ENCODE assay signal across 8 mouse cellular contexts in the genomic region with DNA sequence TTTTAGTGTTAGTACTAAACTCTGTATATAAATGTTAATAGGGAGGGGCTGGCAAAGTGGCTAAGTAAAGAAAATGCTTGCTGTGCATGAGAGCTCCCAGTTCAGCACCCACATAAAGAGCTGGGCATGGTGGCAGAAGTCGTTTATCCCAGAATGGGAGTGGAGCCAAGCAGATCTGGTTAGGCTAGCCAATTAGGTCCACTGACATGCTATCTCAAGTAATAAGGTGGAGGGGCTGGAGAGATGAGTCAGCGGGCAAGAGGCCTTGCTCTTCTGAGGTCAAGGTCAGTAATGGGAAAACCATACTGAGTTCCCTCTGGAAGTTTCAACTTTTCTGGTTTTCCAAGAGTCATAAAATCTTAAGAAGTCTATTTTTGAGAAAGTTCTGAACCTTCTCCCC. TPM values are rescaled to one million over a fixed set of nuclear protein-coding genes. Genes with fewer than 3 reads are reported as not detected.
DNase-seq lines count a peak whose midpoint lies in the region; TF ChIP-seq lines count a peak whose summit lies in the region.

No protein-coding gene starts in this region.

- H3K4me1 ChIP-seq in kidney, adult 2 months (ENCODE audit: control insufficient read depth, insufficient read depth, low read length): peaks cover 8% of the 10 kb centered on the region

- no peak for TF ChIP-seq CTCF in kidney, adult 2 months (conservative IDR thresholded peaks at IDR 0.05; ENCODE audit: insufficient read depth, insufficient read length, low read depth, low read length)

- peak overlapping the region; percentile 74 for H3K4me3 ChIP-seq in kidney, adult 2 months (ENCODE audit: insufficient read depth, low read depth, low read length)
- peak overlapping the region; percentile 86 for H3K4me3 ChIP-seq in macrophage (ENCODE audit: inconsistent target)

- no peak for TF ChIP-seq POLR2A in kidney, adult 2 months (IDR thresholded peaks at IDR 0.05; ENCODE audit: low read depth, low read length)

- no peaks in the 10 kb centered on the region for H3K27me3 ChIP-seq in kidney, adult 2 months (replicated peaks; ENCODE audit: control insufficient read depth, insufficient read depth, low read length)

- peaks cover 2% of the 10 kb centered on the region; the same call in 1 of the 2 replicates for H3K36me3 ChIP-seq in kidney, adult 2 months (ENCODE audit: control insufficient read depth, insufficient read depth, low read length)
- peaks cover 49% of the 10 kb centered on the region for H3K36me3 ChIP-seq in macrophage (ENCODE audit: inconsistent target)

- WGBS in kidney, adult 2 months: 49% methylated on average over 2 of the region's 2 CpGs
- 64% methylated on average over 2 of the region's 2 CpGs for WGBS in macrophage (ENCODE audit: missing documents)

- no peak overlapping the region for H3K27ac ChIP-seq in kidney, adult 2 months (ENCODE audit: insufficient read depth, low read depth, low read length)
- peak overlapping the region; percentile 69 for H3K27ac ChIP-seq in macrophage

- H3K79me2 ChIP-seq in macrophage (ENCODE audit: inconsistent target): peaks cover 96% of the 10 kb centered on the region

- intact Hi-C loops in heart, postnatal 10 days (cut with DNase I): no loop called here

- DNase-seq in kidney, adult 2 months: no peak
- no peak for DNase-seq in kidney, adult 11 months
- peak; percentile 52 for DNase-seq in adipocyte (ENCODE audit: low spot score)
- peak; percentile 29 to 48 for DNase-seq in heart, postnatal 10 days
- no peak for DNase-seq in right cerebral cortex, postnatal 36 days (ENCODE audit: low spot score in 2 of 2)
- DNase-seq in spleen, postnatal 4 days (ENCODE audit: low spot score in 2 of 2): no peak
- no peak for DNase-seq in thymus, postnatal 25 days

RNA-seq across cellular contexts. Expression of a gene that starts 1.0 kb away (rescaled TPM):
- polyA plus RNA-seq in kidney, adult 2 months (2012; rRNA removed): 63.3 and 83.9 TPM in 2 replicates
- 10 to 100 TPM; 87.8 to 94.6 TPM for total RNA-seq in heart, postnatal 10 days (2021)
- 10 to 100 TPM in 20 of 26 experiments, 1 to 10 TPM in 6; 2.9 to 61.7 (median 24.6) TPM for total RNA-seq in macrophage (2018; cell fraction: chromatin; rRNA removed)
- 100 to 1,000 TPM in 14 of 26 experiments, 10 to 100 TPM in 12; 76.3 to 241 (median 141) TPM for total RNA-seq in macrophage (2018; cell fraction: cytosol; rRNA removed)
- 100 to 1,000 TPM in 11 of 26 experiments, 10 to 100 TPM in 15; 13.4 to 162 (median 73.2) TPM for total RNA-seq in macrophage (2018; cell fraction: nucleus; rRNA removed)
- 65.7 to 107 TPM (median 99.8 TPM) in 3 replicates for polyA plus RNA-seq in macrophage (2018)

RNA-seq across cellular contexts. Expression of a gene that starts 1.0 kb away (rescaled TPM):
- 50.2 and 60.3 TPM in 2 replicates for polyA plus RNA-seq in kidney, adult 2 months (2012; rRNA removed)
- total RNA-seq in heart, postnatal 10 days (2021): 10 to 100 TPM; 38.5 to 40.5 TPM
- total RNA-seq in macrophage (2018; cell fraction: chromatin; rRNA removed): 10 to 100 TPM; 15.0 to 56.2 (median 35.4) TPM
- total RNA-seq in macrophage (2018; cell fraction: cytosol; rRNA removed): 10 to 100 TPM; 42.6 to 67.6 (median 58.4) TPM
- 10 to 100 TPM; 30.4 to 72.7 (median 54.5) TPM for total RNA-seq in macrophage (2018; cell fraction: nucleus; rRNA removed)
- 36.9 to 85.7 TPM (median 64.5 TPM) in 3 replicates for polyA plus RNA-seq in macrophage (2018)

Comparison
In these comparisons a context has a peak if more than half of its experiments do, and no peak if none do; other contexts are left out.
1. DNase-seq: peak in adipocyte (single experiment) and heart, postnatal 10 days (2 of 2); none in kidney, adult 2 months (single experiment), kidney, adult 11 months (single experiment), right cerebral cortex, postnatal 36 days (0 of 2), spleen, postnatal 4 days (0 of 2) and thymus, postnatal 25 days (single experiment).